Mouse (Mus musculus) ES-E14 (cell line): Measurements from ENCODE around the gene Npl. TPM values are rescaled to one million over a fixed set of nuclear protein-coding genes. Genes with fewer than 3 reads are reported as not detected.
"Not testable (repeated sequence)": the region's sequence is repeated elsewhere in the genome, so short reads cannot be mapped to it uniquely, and the experiment has no call there.

Experiments used
- DNase-seq: peaks from one replicate; pipeline ENCODE4 v3.0.0-alpha.2; 2013; ENCODE audit warnings: low read depth, low spot score
- H3K27ac ChIP-seq: 2 replicates; pipeline ENCODE4 v1.5.1; 2012; ENCODE audit warnings: low read depth, mild to moderate bottlenecking, low read length, moderate library complexity, mixed read lengths; ENCODE audit not compliant: poor library complexity, insufficient read depth, severe bottlenecking
- H3K36me3 ChIP-seq: 2 replicates; pipeline ENCODE4 v1.6.1; 2012; ENCODE audit warnings: mild to moderate bottlenecking, low read length, moderate library complexity, mixed read lengths; ENCODE audit not compliant: control insufficient read depth, poor library complexity, insufficient read depth, severe bottlenecking
- H3K4me1 ChIP-seq, 2 experiments: fragments of 150-350 bp in 1 of 2; sonication (generic) in 1 of 2; 2 replicates each; pipeline ENCODE4 v1.6.1; 2012; ENCODE audit warnings: low read length in 2 of 2, mild to moderate bottlenecking in 1 of 2, mixed read lengths in 1 of 2; ENCODE audit not compliant: control insufficient read depth in 2 of 2, insufficient read depth in 2 of 2, poor library complexity in 1 of 2
- H3K4me3 ChIP-seq, 2 experiments: fragments of 150-350 bp in 1 of 2; sonication (generic) in 1 of 2; 2 replicates each; pipeline ENCODE4 v1.5.1; 2012; ENCODE audit warnings: low read length in 2 of 2, low read depth in 1 of 2, mild to moderate bottlenecking in 1 of 2, mixed read lengths in 1 of 2; ENCODE audit not compliant: insufficient read depth in 1 of 2, poor library complexity in 1 of 2, severe bottlenecking in 1 of 2
- H3K9ac ChIP-seq: 2 replicates; pipeline ENCODE4 v1.6.1; 2012; ENCODE audit warnings: low read depth, mild to moderate bottlenecking, low read length, mixed read lengths; ENCODE audit not compliant: poor library complexity, insufficient read depth, severe bottlenecking
- H3K9me3 ChIP-seq: fragments of 150-350 bp; sonication (generic); 2 replicates; pipeline ENCODE4 v1.6.1; 2012; ENCODE audit warnings: low read depth, mild to moderate bottlenecking, low read length; ENCODE audit not compliant: control insufficient read depth, insufficient read depth
- CHD2 ChIP-seq: IDR thresholded peaks from 2 replicates; pipeline ENCODE4 v1.6.1; 2014; ENCODE audit warnings: mild to moderate bottlenecking, low read depth, low read length, inconsistent platforms
- HCFC1 ChIP-seq: IDR thresholded peaks from 2 replicates; pipeline ENCODE4 v1.6.1; 2012; ENCODE audit warnings: low read length, inconsistent platforms, borderline replicate concordance; ENCODE audit not compliant: insufficient read depth
- MAFK ChIP-seq: IDR thresholded peaks from 2 replicates; pipeline ENCODE4 v1.6.1; 2014; ENCODE audit warnings: mild to moderate bottlenecking, low read depth, low read length, inconsistent platforms; ENCODE audit not compliant: insufficient read depth
- ZC3H11A ChIP-seq: IDR thresholded peaks from 2 replicates; pipeline ENCODE4 v1.6.1; 2012; ENCODE audit warnings: low read depth, mild to moderate bottlenecking, inconsistent platforms, low read length, borderline replicate concordance
- ZNF384 ChIP-seq: IDR thresholded peaks from 2 replicates; pipeline ENCODE4 v1.6.1; 2012; ENCODE audit warnings: low read depth, low read length, inconsistent platforms
- in situ Hi-C, 2 experiments: fragments of 600-800 bp; cut with MboI; formaldehyde crosslinking; loops; one replicate each; pipeline ENCODE4 v1.15.1; 2025; ENCODE audit warnings: low sequenced_read_pairs in 2 of 2, inconsistent platforms in 1 of 2; ENCODE audit not compliant: unreplicated experiment in 2 of 2
- total RNA-seq: library from RNA; depleted of rRNA; stranded (reverse); fragments of 300-350 nt; gene quantifications from 2 replicates; pipeline ENCODE4 v1.2.3, GENCODE M21; 2012

The Npl gene
- total RNA-seq, 1 experiment = 15.6 TPM

- in situ Hi-C loops = no loop called here
- TF ChIP-seq ZC3H11A = no peak
- no peak for TF ChIP-seq CHD2
- no peak for TF ChIP-seq HCFC1
- no peak for TF ChIP-seq MAFK
- no peak for TF ChIP-seq ZNF384
Measured at GRCm38 (mm10) chr1:153510330-153511009, 39.4 kb downstream of the Npl start.

DNA sequence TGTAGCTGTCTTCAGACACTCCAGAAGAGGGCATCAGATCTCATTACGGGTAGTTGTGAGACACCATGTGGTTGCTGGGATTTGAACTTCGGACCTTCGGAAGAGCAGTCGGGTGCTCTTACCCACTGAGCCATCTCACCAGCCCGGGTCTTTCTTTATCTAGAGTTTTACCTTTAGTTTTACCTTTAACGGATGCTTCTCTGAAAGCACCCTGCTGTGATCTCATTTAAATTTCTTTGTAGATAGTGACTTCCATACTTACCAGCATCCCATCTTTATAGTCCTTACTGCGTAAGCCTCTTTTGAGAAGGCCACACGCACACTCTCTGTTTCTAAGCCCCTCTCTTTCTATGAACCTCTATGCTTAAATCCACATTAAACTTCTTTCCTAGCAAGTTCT, 40.3 kb downstream of the Npl start:
- H3K9me3 ChIP-seq, H3K9ac ChIP-seq, H3K27ac ChIP-seq, H3K4me1 ChIP-seq, H3K36me3 ChIP-seq, in situ Hi-C loops, DNase-seq, H3K4me3 ChIP-seq: not testable (repeated sequence)

More at GRCm38 (mm10) chr1:153510330-153511009, 39.4 kb downstream of the Npl start:
- Histone ChIP-seq H3K9me3 (no peaks in the 10 kb centered on the region), H3K4me3 (no peak overlapping the region), H3K9ac (no peak overlapping the region), H3K27ac (no peak overlapping the region), H3K36me3 (no peaks in the 10 kb centered on the region), H3K4me1 (peaks cover 2 to 7% of the 10 kb centered on the region in 2 experiments; a peak in 3 of 4 replicates)
- no peak for DNase-seq

DNA sequence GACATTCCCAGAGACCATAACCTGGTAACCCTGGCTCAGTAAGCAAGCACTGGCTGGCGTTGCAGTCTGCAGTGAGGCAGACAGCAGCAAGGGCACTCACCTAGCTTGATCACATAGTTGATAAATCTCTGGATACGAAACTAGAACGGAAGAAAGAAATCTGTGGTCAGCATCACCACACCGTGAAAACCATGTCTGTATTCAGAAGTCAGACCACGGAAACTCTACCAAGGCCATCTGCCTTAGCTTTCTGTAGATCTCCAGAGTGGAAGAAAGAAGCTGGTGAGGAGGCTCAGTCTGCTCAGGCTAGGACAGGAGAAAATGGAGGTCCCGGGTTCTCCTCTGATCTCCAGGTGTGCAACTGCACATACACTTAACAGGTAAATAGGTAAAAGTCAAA, 40.8 kb downstream of the Npl start:
- in situ Hi-C loops = no loop called here
- Histone ChIP-seq H3K9me3 (no peaks in the 10 kb centered on the region), H3K4me3 (no peak overlapping the region), H3K27ac (peak overlapping the region; percentile 51), H3K9ac (0 out of 2 replicates have a peak overlapping the region, but pooled peaks have one; percentile 14), H3K4me1 (peaks cover 2 to 7% of the 10 kb centered on the region in 2 experiments; a peak in 3 of 4 replicates), H3K36me3 (no peaks in the 10 kb centered on the region)
- no peak for TF ChIP-seq ZNF384
- no peak for TF ChIP-seq HCFC1
- TF ChIP-seq ZC3H11A = no peak
- TF ChIP-seq MAFK = no peak
- TF ChIP-seq CHD2 = no peak
- no peak for DNase-seq

GRCm38 (mm10) chr1:153506266-153506665, 43.6 kb downstream of the Npl start:
- H3K9ac ChIP-seq = no peak overlapping the region
- DNase-seq = no peak
- H3K36me3 ChIP-seq = no peaks in the 10 kb centered on the region
- no peaks in the 10 kb centered on the region for H3K9me3 ChIP-seq
- no peak overlapping the region for H3K4me3 ChIP-seq
- no peak for TF ChIP-seq CHD2
- TF ChIP-seq ZNF384 = no peak
- no peak for TF ChIP-seq MAFK
- TF ChIP-seq HCFC1 = no peak
- no peak for TF ChIP-seq ZC3H11A
- peaks cover 2 to 12% of the 10 kb centered on the region in 2 experiments for H3K4me1 ChIP-seq
- no peak overlapping the region for H3K27ac ChIP-seq
- in situ Hi-C loops = no loop called here

GRCm38 (mm10) chr1:153501644-153502321, 48.1 kb downstream of the Npl start:
- Histone ChIP-seq H3K4me1 (peaks cover 0 to 5% of the 10 kb centered on the region in 2 experiments; a peak in 2 of 4 replicates), H3K4me3 (no peak overlapping the region), H3K9me3 (no peaks in the 10 kb centered on the region), H3K36me3 (no peaks in the 10 kb centered on the region), H3K9ac (no peak overlapping the region), H3K27ac (no peak overlapping the region)
- in situ Hi-C loops = no loop called here
- TF ChIP-seq ZNF384 (no peak), MAFK (peak; percentile 70), CHD2 (no peak), HCFC1 (no peak), ZC3H11A (no peak)
- no peak for DNase-seq
